Mouse (Mus musculus): ENCODE data around the gene Pxmp4. TPM values are rescaled to one million over a fixed set of nuclear protein-coding genes. Genes with fewer than 3 reads are reported as not detected.

The Pxmp4 gene
- polyA plus RNA-seq, 1 experiment = 3.3 TPM

DNA sequence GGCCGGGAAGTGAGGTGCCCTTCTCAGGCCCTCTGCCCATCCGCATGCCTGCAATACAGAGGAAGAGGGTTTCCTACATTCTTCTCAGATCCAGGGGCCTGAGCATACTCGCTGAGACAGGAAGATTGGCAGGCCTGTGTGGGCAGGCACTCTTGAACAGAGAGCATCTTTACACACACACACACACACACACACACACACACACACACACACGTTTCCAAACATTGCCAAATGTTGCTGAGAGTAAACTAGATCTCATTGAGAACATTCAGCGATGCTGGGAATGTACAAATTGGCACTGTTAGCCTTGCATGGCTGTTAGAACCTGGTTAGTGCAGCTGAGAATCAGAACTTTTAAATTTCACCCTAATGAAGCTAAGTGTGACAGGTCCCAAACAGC, 27.0 kb upstream of the Pxmp4 start:
- Histone ChIP-seq H3K36me3 (ENCODE audit: control insufficient read depth, insufficient read depth, low read length) (no peaks in the 10 kb centered on the region), H3K4me1 (ENCODE audit: control insufficient read depth, insufficient read depth, low read length) (no peaks in the 10 kb centered on the region)
- TF ChIP-seq CTCF (IDR thresholded peaks at IDR 0.05; ENCODE audit: control insufficient read depth, insufficient read depth, insufficient replicate concordance, low read depth, low read length) (no peak), POLR2A (IDR thresholded peaks at IDR 0.05; ENCODE audit: control insufficient read depth, low read depth, low read length) (no peak)

DNA sequence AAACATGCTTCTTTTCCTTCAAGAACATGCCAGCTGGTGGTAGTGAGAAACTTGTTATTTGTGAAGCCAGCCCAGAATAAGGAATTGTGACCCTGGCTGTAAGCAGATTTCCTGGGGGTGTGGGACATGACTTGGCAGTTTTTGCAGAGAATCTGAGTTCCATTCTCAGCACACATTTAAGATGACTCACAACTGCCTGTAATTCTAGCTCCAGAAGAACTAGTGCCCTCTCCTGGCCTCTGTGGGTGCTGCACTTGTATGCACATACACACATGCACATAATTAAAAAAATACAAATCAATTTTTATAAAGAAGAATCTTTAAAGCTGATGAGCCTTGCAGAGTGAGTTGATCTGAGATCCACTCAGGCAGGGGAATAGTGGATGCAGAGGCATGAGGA, 20.6 kb upstream of the Pxmp4 start:
- H3K27ac ChIP-seq (ENCODE audit: control insufficient read depth, insufficient read depth, low read depth, low read length) = no peak overlapping the region
- TF ChIP-seq POLR2A (IDR thresholded peaks at IDR 0.05; ENCODE audit: control insufficient read depth, low read depth, low read length) = no peak
- TF ChIP-seq CTCF (IDR thresholded peaks at IDR 0.05; ENCODE audit: control insufficient read depth, insufficient read depth, insufficient replicate concordance, low read depth, low read length) = no peak
- no peaks in the 10 kb centered on the region for H3K27me3 ChIP-seq (ENCODE audit: control insufficient read depth, insufficient read depth, low read length)
- no peak overlapping the region for H3K4me3 ChIP-seq (ENCODE audit: control insufficient read depth, low read depth, low read length)
- H3K36me3 ChIP-seq (ENCODE audit: control insufficient read depth, insufficient read depth, low read length) = no peaks in the 10 kb centered on the region
- H3K4me1 ChIP-seq (ENCODE audit: control insufficient read depth, insufficient read depth, low read length) = no peaks in the 10 kb centered on the region

More for the DNA sequence above, 27.0 kb upstream of the Pxmp4 start:
- Histone ChIP-seq H3K27me3 (ENCODE audit: control insufficient read depth, insufficient read depth, low read length) (no peaks in the 10 kb centered on the region), H3K27ac (ENCODE audit: control insufficient read depth, insufficient read depth, low read depth, low read length) (no peak overlapping the region), H3K4me3 (ENCODE audit: control insufficient read depth, low read depth, low read length) (no peak overlapping the region)

DNA sequence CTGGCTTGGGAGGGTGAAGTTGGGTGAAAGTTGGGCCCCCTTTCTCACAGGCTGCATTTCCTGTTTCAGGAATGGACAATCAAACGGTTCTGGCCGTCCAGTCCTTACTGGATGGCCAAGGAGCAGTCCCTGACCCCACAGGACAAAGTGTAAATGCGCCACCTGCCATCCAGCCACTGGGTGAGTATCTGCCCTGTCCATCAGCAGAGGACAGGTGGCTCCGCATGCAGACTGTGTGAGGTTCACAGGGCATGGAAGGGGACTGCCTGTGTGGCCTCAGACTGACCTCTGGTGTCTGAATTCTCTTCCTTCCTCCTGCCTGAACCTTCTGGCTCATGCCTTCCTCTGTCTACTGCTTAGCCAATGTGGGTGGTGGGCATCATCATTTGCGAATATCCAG, 18.2 kb upstream of the Pxmp4 start:
- Histone ChIP-seq H3K36me3 (ENCODE audit: control insufficient read depth, insufficient read depth, low read length) (no peaks in the 10 kb centered on the region), H3K4me3 (ENCODE audit: control insufficient read depth, low read depth, low read length) (no peak overlapping the region), H3K4me1 (ENCODE audit: control insufficient read depth, insufficient read depth, low read length) (no peaks in the 10 kb centered on the region), H3K27me3 (ENCODE audit: control insufficient read depth, insufficient read depth, low read length) (no peaks in the 10 kb centered on the region), H3K27ac (ENCODE audit: control insufficient read depth, insufficient read depth, low read depth, low read length) (no peak overlapping the region)
- no peak for TF ChIP-seq CTCF (IDR thresholded peaks at IDR 0.05; ENCODE audit: control insufficient read depth, insufficient read depth, insufficient replicate concordance, low read depth, low read length)
- TF ChIP-seq POLR2A (IDR thresholded peaks at IDR 0.05; ENCODE audit: control insufficient read depth, low read depth, low read length) = no peak

DNA sequence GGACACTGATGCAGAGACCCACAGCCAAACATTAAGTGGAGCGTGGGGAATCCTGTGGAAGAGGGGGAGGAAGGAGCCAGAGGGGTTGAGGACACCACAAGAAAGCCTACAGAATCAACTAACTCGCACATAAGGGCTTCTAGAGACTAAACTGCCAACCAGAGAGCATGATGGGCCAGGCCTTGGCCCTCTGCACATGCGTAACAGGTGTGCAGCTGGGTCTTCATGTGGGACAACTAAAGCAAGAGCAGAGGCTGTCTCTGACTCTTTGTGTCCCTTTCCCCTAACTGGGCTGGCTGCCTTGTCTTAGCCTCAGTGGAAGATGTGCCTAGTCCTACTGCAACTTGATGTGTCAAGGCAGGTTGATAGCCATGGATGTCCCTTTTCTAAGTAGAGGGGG, 13.6 kb upstream of the Pxmp4 start:
- TF ChIP-seq CTCF (IDR thresholded peaks at IDR 0.05; ENCODE audit: control insufficient read depth, insufficient read depth, insufficient replicate concordance, low read depth, low read length) (no peak), POLR2A (IDR thresholded peaks at IDR 0.05; ENCODE audit: control insufficient read depth, low read depth, low read length) (no peak)
- Histone ChIP-seq H3K27ac (ENCODE audit: control insufficient read depth, insufficient read depth, low read depth, low read length) (no peak overlapping the region), H3K27me3 (ENCODE audit: control insufficient read depth, insufficient read depth, low read length) (no peaks in the 10 kb centered on the region), H3K4me1 (ENCODE audit: control insufficient read depth, insufficient read depth, low read length) (peaks cover 14% of the 10 kb centered on the region), H3K36me3 (ENCODE audit: control insufficient read depth, insufficient read depth, low read length) (no peaks in the 10 kb centered on the region), H3K4me3 (ENCODE audit: control insufficient read depth, low read depth, low read length) (no peak overlapping the region)

DNA sequence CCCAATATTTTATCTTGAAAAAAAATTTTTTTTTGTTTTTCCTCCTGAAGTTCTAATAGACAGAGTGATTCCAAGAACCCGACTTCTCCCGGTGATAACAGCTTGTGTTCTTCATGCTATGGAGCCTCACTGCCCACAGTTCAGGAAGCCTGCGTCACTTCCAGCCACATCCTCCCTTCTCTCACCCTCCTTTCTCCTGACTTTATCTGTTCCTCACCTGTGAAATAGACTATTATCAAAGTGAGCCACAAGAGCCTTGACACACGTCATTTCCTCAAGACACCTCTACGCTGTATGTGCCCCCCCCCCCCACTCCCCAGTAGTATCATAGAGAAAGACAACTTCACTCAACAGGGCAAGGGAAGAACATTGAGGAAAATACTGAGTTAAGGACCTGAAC, 12.2 kb upstream of the Pxmp4 start:
- Histone ChIP-seq H3K4me3 (ENCODE audit: control insufficient read depth, low read depth, low read length) (no peak overlapping the region), H3K4me1 (ENCODE audit: control insufficient read depth, insufficient read depth, low read length) (peaks cover 14% of the 10 kb centered on the region), H3K27me3 (ENCODE audit: control insufficient read depth, insufficient read depth, low read length) (no peaks in the 10 kb centered on the region), H3K27ac (ENCODE audit: control insufficient read depth, insufficient read depth, low read depth, low read length) (no peak overlapping the region; the same call in 1 of the 2 replicates), H3K36me3 (ENCODE audit: control insufficient read depth, insufficient read depth, low read length) (no peaks in the 10 kb centered on the region)
- TF ChIP-seq CTCF (IDR thresholded peaks at IDR 0.05; ENCODE audit: control insufficient read depth, insufficient read depth, insufficient replicate concordance, low read depth, low read length) (no peak), POLR2A (IDR thresholded peaks at IDR 0.05; ENCODE audit: control insufficient read depth, low read depth, low read length) (no peak)

DNA sequence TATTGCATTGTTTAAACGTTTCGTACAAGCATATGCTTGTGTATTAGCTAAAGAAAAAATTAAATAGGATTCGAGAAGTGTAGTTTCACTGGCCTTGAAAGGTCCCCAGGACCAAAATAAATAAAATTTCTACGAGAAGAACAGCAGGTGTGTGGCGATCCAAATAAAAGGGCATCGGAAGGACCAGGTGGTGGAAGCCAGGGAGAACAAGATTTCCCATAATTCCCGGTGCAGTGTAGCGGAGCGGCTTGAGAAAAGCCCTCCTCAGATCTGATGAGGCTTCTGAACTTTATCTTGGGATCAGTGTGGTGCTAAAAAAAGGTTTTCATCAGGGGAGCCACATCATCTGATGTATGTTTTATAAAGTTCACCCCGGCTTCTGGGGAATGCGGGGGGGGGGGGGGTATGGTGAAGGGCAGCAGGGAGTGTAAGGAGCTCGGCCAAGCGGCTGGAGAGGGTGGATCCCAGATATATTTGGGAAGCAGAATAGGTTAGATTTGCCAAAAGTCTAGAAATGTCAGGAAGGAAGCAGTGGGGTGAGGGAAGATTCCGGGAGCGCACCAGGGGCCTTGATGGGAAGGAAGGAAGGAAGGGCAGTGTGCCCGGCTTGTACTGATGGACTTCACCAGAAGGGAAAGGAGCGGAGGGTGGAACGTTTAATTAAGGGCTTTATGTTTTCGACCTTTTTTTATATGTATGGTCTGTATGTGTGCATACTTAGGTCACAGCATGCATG, 11.5 kb upstream of the Pxmp4 start:
- Histone ChIP-seq H3K27ac (ENCODE audit: control insufficient read depth, insufficient read depth, low read depth, low read length) (peak overlapping the region; percentile 52; the same call in 1 of the 2 replicates), H3K27me3 (ENCODE audit: control insufficient read depth, insufficient read depth, low read length) (no peaks in the 10 kb centered on the region), H3K4me3 (ENCODE audit: control insufficient read depth, low read depth, low read length) (no peak overlapping the region; the same call in 1 of the 2 replicates), H3K36me3 (ENCODE audit: control insufficient read depth, insufficient read depth, low read length) (no peaks in the 10 kb centered on the region), H3K4me1 (ENCODE audit: control insufficient read depth, insufficient read depth, low read length) (peaks cover 14% of the 10 kb centered on the region)
- TF ChIP-seq CTCF (IDR thresholded peaks at IDR 0.05; ENCODE audit: control insufficient read depth, insufficient read depth, insufficient replicate concordance, low read depth, low read length) = no peak
- TF ChIP-seq POLR2A (IDR thresholded peaks at IDR 0.05; ENCODE audit: control insufficient read depth, low read depth, low read length) = no peak

DNA sequence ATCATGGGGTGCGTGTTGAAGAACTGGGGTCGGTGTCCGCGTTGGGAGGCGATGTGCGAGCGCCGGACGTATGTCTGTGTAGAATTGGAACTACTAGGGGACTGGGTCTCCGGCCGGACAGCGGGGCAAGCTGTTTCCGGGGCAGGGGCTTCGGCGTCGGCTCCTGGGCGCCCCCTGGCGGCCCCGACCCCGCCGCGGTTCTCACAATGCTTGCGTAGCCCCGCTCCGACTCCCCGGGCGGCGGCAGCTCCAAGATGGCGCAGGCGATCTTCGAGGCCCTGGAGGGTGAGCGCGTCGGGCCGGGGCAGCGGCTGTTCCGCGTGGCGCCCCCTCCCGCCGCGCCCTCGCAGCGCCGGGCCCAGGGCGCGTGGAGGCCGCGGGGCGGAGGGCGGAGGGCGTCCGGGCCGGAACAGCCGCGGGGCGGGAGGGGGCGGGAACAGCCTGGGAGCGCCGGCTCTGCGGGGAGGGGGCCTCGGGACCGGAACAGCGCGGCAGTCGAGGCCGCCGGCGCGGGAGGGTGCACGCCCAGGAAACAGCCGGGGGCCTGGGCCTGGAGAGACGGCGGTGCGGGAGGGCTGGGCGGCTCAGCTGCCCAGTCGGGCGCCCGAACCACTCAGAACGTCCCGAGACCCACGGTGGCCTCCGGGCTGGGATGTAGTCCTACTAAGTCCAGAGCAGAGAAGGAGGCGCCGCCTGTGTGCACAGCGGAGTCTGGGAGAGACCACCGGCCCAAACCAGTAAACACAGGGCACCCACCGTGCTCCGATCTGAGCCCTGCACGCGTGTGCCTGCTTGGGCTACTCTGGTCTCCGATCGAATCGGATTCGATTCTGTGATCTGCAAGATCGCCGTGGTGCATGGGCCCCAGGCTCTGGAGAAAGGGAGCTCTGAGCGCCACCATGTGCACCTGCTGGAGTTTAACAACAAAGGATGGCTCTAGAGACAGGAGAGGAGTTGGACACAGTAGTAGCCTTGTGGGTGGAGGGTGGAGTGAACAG, 9.9 kb upstream of the Pxmp4 start, which contains the start of the genes Zfp341 and 4930519P11Rik:
Gene Zfp341 (plus strand): TSS at position 180 of the 998 bp plus-strand sequence.
Gene 4930519P11Rik (minus strand): TSS at position 320 of the 998 bp plus-strand sequence.
- Histone ChIP-seq H3K27ac (ENCODE audit: control insufficient read depth, insufficient read depth, low read depth, low read length) (peak within 1 kb of the TSS; percentile 93), H3K4me3 (ENCODE audit: control insufficient read depth, low read depth, low read length) (peak within 1 kb of the TSS; percentile 98), H3K4me1 (ENCODE audit: control insufficient read depth, insufficient read depth, low read length) (peaks cover 16% of the 10 kb centered on the region), H3K27me3 (ENCODE audit: control insufficient read depth, insufficient read depth, low read length) (no peaks in the 10 kb centered on the region), H3K36me3 (ENCODE audit: control insufficient read depth, insufficient read depth, low read length) (no peaks in the 10 kb centered on the region)
- TF ChIP-seq POLR2A (IDR thresholded peaks at IDR 0.05; ENCODE audit: control insufficient read depth, low read depth, low read length) (peak; percentile 47; the same call in 1 of the 2 replicates), CTCF (IDR thresholded peaks at IDR 0.05; ENCODE audit: control insufficient read depth, insufficient read depth, insufficient replicate concordance, low read depth, low read length) (peak; percentile 37; the same call in 1 of the 2 replicates)
